Mouse (Mus musculus): ENCODE results near the gene Jmjd7. TPM values are rescaled to one million over a fixed set of nuclear protein-coding genes. Genes with fewer than 3 reads are reported as not detected.

Jmjd7 gene
- polyA plus RNA-seq, 1 experiment = 18.2 TPM

GRCm38 (mm10) chr2:120015882-120016281 is 11.4 kb upstream of the Jmjd7 start:
- Histone ChIP-seq H3K9ac (ENCODE audit: low read depth, poor library complexity, severe bottlenecking) (no peak overlapping the region), H3K4me1 (ENCODE audit: control insufficient read depth, insufficient read depth, low read length) (no peaks in the 10 kb centered on the region), H3K27ac (ENCODE audit: insufficient read depth, low read length) (no peak overlapping the region), H3K9me3 (replicated peaks; ENCODE audit: control insufficient read depth, insufficient read depth, low read length, poor library complexity, severe bottlenecking) (no peaks in the 10 kb centered on the region), H3K27me3 (ENCODE audit: control insufficient read depth, insufficient read depth, low read length, poor library complexity, severe bottlenecking) (no peaks in the 10 kb centered on the region), H3K4me3 (ENCODE audit: low read depth, low read length) (no peak overlapping the region), H3K36me3 (ENCODE audit: control insufficient read depth, insufficient read depth, low read length, poor library complexity, severe bottlenecking) (no peaks in the 10 kb centered on the region)
- TF ChIP-seq EP300 (IDR thresholded peaks at IDR 0.05; ENCODE audit: insufficient read depth, low read depth, low read length) = no peak
- TF ChIP-seq POLR2A (IDR thresholded peaks at IDR 0.05; ENCODE audit: insufficient read depth, low read length) = no peak
- no peak for TF ChIP-seq CTCF (IDR thresholded peaks at IDR 0.05; ENCODE audit: low read depth, low read length)

- no peaks in the 10 kb centered on the region for H3K36me3 ChIP-seq (ENCODE audit: control insufficient read depth, insufficient read depth, low read length, poor library complexity, severe bottlenecking)
- TF ChIP-seq CTCF (IDR thresholded peaks at IDR 0.05; ENCODE audit: low read depth, low read length) (no peak), POLR2A (IDR thresholded peaks at IDR 0.05; ENCODE audit: insufficient read depth, low read length) (no peak), EP300 (IDR thresholded peaks at IDR 0.05; ENCODE audit: insufficient read depth, low read depth, low read length) (no peak)
These were observed 9.7 kb upstream of the Jmjd7 start for GRCm38 (mm10) chr2:120017599-120017998.

GRCm38 (mm10) chr2:120024337-120024736 is 2.9 kb upstream of the Jmjd7 start:
- Histone ChIP-seq H3K27me3 (ENCODE audit: control insufficient read depth, insufficient read depth, low read length, poor library complexity, severe bottlenecking) (no peaks in the 10 kb centered on the region), H3K27ac (ENCODE audit: insufficient read depth, low read length) (no peak overlapping the region), H3K9ac (ENCODE audit: low read depth, poor library complexity, severe bottlenecking) (no peak overlapping the region), H3K4me3 (ENCODE audit: low read depth, low read length) (no peak overlapping the region), H3K4me1 (ENCODE audit: control insufficient read depth, insufficient read depth, low read length) (no peaks in the 10 kb centered on the region), H3K9me3 (replicated peaks; ENCODE audit: control insufficient read depth, insufficient read depth, low read length, poor library complexity, severe bottlenecking) (no peaks in the 10 kb centered on the region), H3K36me3 (ENCODE audit: control insufficient read depth, insufficient read depth, low read length, poor library complexity, severe bottlenecking) (no peaks in the 10 kb centered on the region)
- no peak for TF ChIP-seq CTCF (IDR thresholded peaks at IDR 0.05; ENCODE audit: low read depth, low read length)
- TF ChIP-seq EP300 (IDR thresholded peaks at IDR 0.05; ENCODE audit: insufficient read depth, low read depth, low read length) = no peak
- TF ChIP-seq POLR2A (IDR thresholded peaks at IDR 0.05; ENCODE audit: insufficient read depth, low read length) = no peak

More at GRCm38 (mm10) chr2:120017599-120017998, 9.7 kb upstream of the Jmjd7 start:
- no peak overlapping the region for H3K27ac ChIP-seq (ENCODE audit: insufficient read depth, low read length)
- H3K4me3 ChIP-seq (ENCODE audit: low read depth, low read length) = no peak overlapping the region
- no peaks in the 10 kb centered on the region for H3K27me3 ChIP-seq (ENCODE audit: control insufficient read depth, insufficient read depth, low read length, poor library complexity, severe bottlenecking)
- no peaks in the 10 kb centered on the region for H3K4me1 ChIP-seq (ENCODE audit: control insufficient read depth, insufficient read depth, low read length)
- no peak overlapping the region for H3K9ac ChIP-seq (ENCODE audit: low read depth, poor library complexity, severe bottlenecking)
- no peaks in the 10 kb centered on the region for H3K9me3 ChIP-seq (replicated peaks; ENCODE audit: control insufficient read depth, insufficient read depth, low read length, poor library complexity, severe bottlenecking)

DNA sequence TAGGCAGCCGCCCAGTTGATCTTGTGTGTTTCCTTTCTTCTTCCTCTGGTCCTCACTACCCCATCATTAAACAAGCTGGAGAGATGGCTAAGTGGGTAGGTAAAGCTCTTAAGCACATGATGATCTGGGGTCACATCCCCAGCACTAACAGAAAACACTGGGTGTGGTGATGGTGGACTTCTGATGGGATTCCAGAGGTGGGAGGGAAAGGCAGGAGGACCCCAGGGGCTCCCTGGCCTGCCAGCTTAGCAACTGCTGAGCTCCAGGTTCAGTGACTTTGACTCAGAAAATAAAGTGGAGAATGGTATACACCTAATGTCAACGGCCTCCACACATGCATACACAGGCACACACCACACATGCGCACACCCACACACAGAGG is 658 bp downstream of the Jmjd7 start:
- H3K4me3 ChIP-seq (ENCODE audit: low read depth, low read length) = peak overlapping the region; percentile 91
- H3K27ac ChIP-seq (ENCODE audit: insufficient read depth, low read length) = no peak overlapping the region
- peak overlapping the region; percentile 88 for H3K9ac ChIP-seq (ENCODE audit: low read depth, poor library complexity, severe bottlenecking)
- TF ChIP-seq CTCF (IDR thresholded peaks at IDR 0.05; ENCODE audit: low read depth, low read length) (no peak), POLR2A (IDR thresholded peaks at IDR 0.05; ENCODE audit: insufficient read depth, low read length) (no peak), EP300 (IDR thresholded peaks at IDR 0.05; ENCODE audit: insufficient read depth, low read depth, low read length) (no peak)
- H3K4me1 ChIP-seq (ENCODE audit: control insufficient read depth, insufficient read depth, low read length) = no peaks in the 10 kb centered on the region
- H3K9me3 ChIP-seq (replicated peaks; ENCODE audit: control insufficient read depth, insufficient read depth, low read length, poor library complexity, severe bottlenecking) = no peaks in the 10 kb centered on the region
- no peaks in the 10 kb centered on the region for H3K27me3 ChIP-seq (ENCODE audit: control insufficient read depth, insufficient read depth, low read length, poor library complexity, severe bottlenecking)
- peaks cover 4% of the 10 kb centered on the region; the same call in 1 of the 2 replicates for H3K36me3 ChIP-seq (ENCODE audit: control insufficient read depth, insufficient read depth, low read length, poor library complexity, severe bottlenecking)

DNA sequence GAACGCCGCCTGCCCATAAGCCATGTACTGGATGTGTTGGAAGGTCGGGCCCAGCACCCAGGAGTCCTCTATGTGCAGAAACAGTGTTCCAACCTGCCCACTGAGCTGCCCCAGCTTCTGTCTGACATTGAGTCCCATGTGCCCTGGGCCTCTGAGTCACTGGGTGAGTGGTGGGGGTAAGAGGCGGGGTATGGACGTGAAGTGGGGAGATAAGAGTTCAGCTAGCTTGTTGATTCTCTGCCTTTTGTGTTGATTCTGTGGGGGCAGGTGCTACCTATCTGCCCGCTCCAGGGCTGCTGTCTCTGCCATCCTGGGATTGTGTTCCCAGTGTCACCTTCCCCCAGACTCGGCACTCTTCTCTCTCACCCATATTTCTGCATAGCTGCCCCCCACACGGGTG is 3.1 kb downstream of the Jmjd7 start:
- Histone ChIP-seq H3K9me3 (replicated peaks; ENCODE audit: control insufficient read depth, insufficient read depth, low read length, poor library complexity, severe bottlenecking) (no peaks in the 10 kb centered on the region), H3K27ac (ENCODE audit: insufficient read depth, low read length) (no peak overlapping the region), H3K9ac (ENCODE audit: low read depth, poor library complexity, severe bottlenecking) (no peak overlapping the region), H3K36me3 (ENCODE audit: control insufficient read depth, insufficient read depth, low read length, poor library complexity, severe bottlenecking) (peaks cover 4% of the 10 kb centered on the region; the same call in 1 of the 2 replicates), H3K4me3 (ENCODE audit: low read depth, low read length) (no peak overlapping the region), H3K4me1 (ENCODE audit: control insufficient read depth, insufficient read depth, low read length) (no peaks in the 10 kb centered on the region), H3K27me3 (ENCODE audit: control insufficient read depth, insufficient read depth, low read length, poor library complexity, severe bottlenecking) (no peaks in the 10 kb centered on the region)
- TF ChIP-seq CTCF (IDR thresholded peaks at IDR 0.05; ENCODE audit: low read depth, low read length) (no peak), POLR2A (IDR thresholded peaks at IDR 0.05; ENCODE audit: insufficient read depth, low read length) (no peak), EP300 (IDR thresholded peaks at IDR 0.05; ENCODE audit: insufficient read depth, low read depth, low read length) (no peak)

GRCm38 (mm10) chr2:120032726-120033467 is 5.6 kb downstream of the Jmjd7 start, which contains the start of gene Pla2g4b:
Gene Pla2g4b (plus strand): TSS chr2:120033417.
- peaks cover 4% of the 10 kb centered on the region; the same call in 1 of the 2 replicates for H3K36me3 ChIP-seq (ENCODE audit: control insufficient read depth, insufficient read depth, low read length, poor library complexity, severe bottlenecking)
- H3K9ac ChIP-seq (ENCODE audit: low read depth, poor library complexity, severe bottlenecking) = no peak within 1 kb of the TSS
- no peak within 1 kb of the TSS for H3K4me3 ChIP-seq (ENCODE audit: low read depth, low read length)
- no peaks in the 10 kb centered on the region for H3K4me1 ChIP-seq (ENCODE audit: control insufficient read depth, insufficient read depth, low read length)
- no peak within 1 kb of the TSS for H3K27ac ChIP-seq (ENCODE audit: insufficient read depth, low read length)
- H3K9me3 ChIP-seq (replicated peaks; ENCODE audit: control insufficient read depth, insufficient read depth, low read length, poor library complexity, severe bottlenecking) = no peaks in the 10 kb centered on the region
- H3K27me3 ChIP-seq (ENCODE audit: control insufficient read depth, insufficient read depth, low read length, poor library complexity, severe bottlenecking) = no peaks in the 10 kb centered on the region
- TF ChIP-seq POLR2A (IDR thresholded peaks at IDR 0.05; ENCODE audit: insufficient read depth, low read length) = no peak
- TF ChIP-seq EP300 (IDR thresholded peaks at IDR 0.05; ENCODE audit: insufficient read depth, low read depth, low read length) = no peak
- no peak for TF ChIP-seq CTCF (IDR thresholded peaks at IDR 0.05; ENCODE audit: low read depth, low read length)
